Mouse (Mus musculus) forebrain, postnatal 0 days (tissue): ENCODE results near the gene Slco3a1. TPM values are rescaled to one million over a fixed set of nuclear protein-coding genes. Genes with fewer than 3 reads are reported as not detected.

Experiments
- ATAC-seq: fragments of 200-750 bp; cut with Nextera tagmentation; 2 replicates; pipeline ENCODE4 v1.8.0; 2017; ENCODE audit warnings: mild to moderate bottlenecking, moderate library complexity
- DNase-seq: peaks from one replicate; pipeline ENCODE4 v3.0.0-alpha.2; 2015
- H3K27ac ChIP-seq: fragments of 300-500 bp; sonication (generic); 2 replicates; pipeline ENCODE4 v1.5.1; 2014; ENCODE audit warnings: low read depth, mild to moderate bottlenecking, antibody characterized with exemption, low read length, moderate library complexity, mixed read lengths
- H3K27me3 ChIP-seq: fragments of 300-500 bp; sonication (generic); 2 replicates; pipeline ENCODE4 v1.6.1; 2014; ENCODE audit warnings: mild to moderate bottlenecking, low read length, mixed read lengths; ENCODE audit not compliant: insufficient read depth
- H3K36me3 ChIP-seq: fragments of 300-500 bp; sonication (generic); 2 replicates; pipeline ENCODE4 v1.6.1; 2014; ENCODE audit warnings: mild to moderate bottlenecking, moderate library complexity; ENCODE audit not compliant: insufficient read depth
- H3K4me1 ChIP-seq: fragments of 300-500 bp; sonication (generic); 2 replicates; pipeline ENCODE4 v1.6.1; 2014; ENCODE audit warnings: antibody characterized with exemption; ENCODE audit not compliant: insufficient read depth
- H3K4me2 ChIP-seq: fragments of 300-500 bp; sonication (generic); 2 replicates; pipeline ENCODE4 v1.6.1; 2014; ENCODE audit warnings: low read depth, mild to moderate bottlenecking, moderate library complexity
- H3K4me3 ChIP-seq: fragments of 300-500 bp; sonication (generic); 2 replicates; pipeline ENCODE4 v1.5.1; 2014; ENCODE audit warnings: low read depth, low read length, mixed read lengths
- H3K9ac ChIP-seq: fragments of 300-500 bp; sonication (generic); 2 replicates; pipeline ENCODE4 v1.6.1; 2014; ENCODE audit warnings: mild to moderate bottlenecking
- H3K9me3 ChIP-seq: fragments of 300-500 bp; sonication (generic); 2 replicates; pipeline ENCODE4 v1.6.1; 2016; ENCODE audit warnings: low read length
- CTCF ChIP-seq: sonication (generic); IDR thresholded peaks from 2 replicates; pipeline ENCODE4 v1.5.1; 2016; ENCODE audit warnings: antibody characterized with exemption, control low read depth, low read depth
- WGBS: fragments of 180-500 bp; shearing (Covaris S2); extraction: QIAGEN DNeasy Blood & Tissue Kit; methylation state at CpG from one replicate; pipeline ENCODE4 v1.1.7; 2014; 5-methylcytosine and 5-hydroxymethylcytosine counted together
- polyA plus RNA-seq: library from polyadenylated mRNA; unstranded; fragments of >200 nt; fragmentation: Nextera tagmentation; extraction: Ambion mirVana; gene quantifications from 2 replicates; pipeline ENCODE4 v1.2.1, GENCODE M21; 2015
- total RNA-seq: library from RNA; depleted of rRNA; stranded (reverse); fragments of >200 nt; gene quantifications from 2 replicates; pipeline ENCODE4 v1.2.3, GENCODE M21; 2014

Gene Slco3a1
- total and polyA plus RNA-seq, 2 experiments from 2014 or later: 25.2 to 27.8 TPM

DNA sequence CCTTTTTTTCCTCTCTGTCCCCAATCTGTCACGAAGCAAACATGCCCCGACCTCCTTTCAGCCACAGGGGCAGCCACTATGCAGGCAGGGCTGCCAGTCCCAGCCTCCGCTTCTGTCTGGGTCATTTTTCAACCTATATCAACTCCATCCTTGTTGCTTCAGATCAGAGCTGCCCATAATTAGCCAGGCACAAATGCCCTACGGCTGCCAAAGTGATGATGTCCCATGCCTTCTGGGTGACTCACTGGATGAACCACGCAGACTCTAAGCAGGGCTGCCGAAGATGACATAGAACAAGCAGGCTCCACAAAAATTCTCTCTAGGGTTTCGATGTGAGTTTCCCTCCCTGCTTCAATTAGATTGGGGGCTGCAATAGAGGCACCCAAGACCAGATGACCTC is 89.9 kb downstream of the Slco3a1 start:
- WGBS: 85% methylated on average over 7 of the region's 7 CpGs
- no peaks in the 10 kb centered on the region for H3K9me3 ChIP-seq
- DNase-seq (no peak), ATAC-seq (no peak)
- no peak overlapping the region for H3K4me2 ChIP-seq
- H3K9ac ChIP-seq: no peak overlapping the region
- no peaks in the 10 kb centered on the region for H3K4me1 ChIP-seq
- H3K27ac ChIP-seq: no peak overlapping the region
- H3K36me3 ChIP-seq: no peaks in the 10 kb centered on the region
- no peak for TF ChIP-seq CTCF
- H3K4me3 ChIP-seq: no peak overlapping the region
- H3K27me3 ChIP-seq: no peaks in the 10 kb centered on the region

GRCm38 (mm10) chr7:74462451-74462850 is 92.1 kb downstream of the Slco3a1 start:
- ATAC-seq (no peak), DNase-seq (no peak)
- TF ChIP-seq CTCF: no peak
- 32% methylated on average over 4 of the region's 4 CpGs for WGBS
- H3K36me3 ChIP-seq: no peaks in the 10 kb centered on the region
- H3K4me2 ChIP-seq: no peak overlapping the region
- H3K9ac ChIP-seq: no peak overlapping the region
- H3K4me1 ChIP-seq: no peaks in the 10 kb centered on the region
- no peak overlapping the region for H3K27ac ChIP-seq
- no peak overlapping the region for H3K4me3 ChIP-seq
- no peaks in the 10 kb centered on the region for H3K9me3 ChIP-seq
- no peaks in the 10 kb centered on the region for H3K27me3 ChIP-seq

DNA sequence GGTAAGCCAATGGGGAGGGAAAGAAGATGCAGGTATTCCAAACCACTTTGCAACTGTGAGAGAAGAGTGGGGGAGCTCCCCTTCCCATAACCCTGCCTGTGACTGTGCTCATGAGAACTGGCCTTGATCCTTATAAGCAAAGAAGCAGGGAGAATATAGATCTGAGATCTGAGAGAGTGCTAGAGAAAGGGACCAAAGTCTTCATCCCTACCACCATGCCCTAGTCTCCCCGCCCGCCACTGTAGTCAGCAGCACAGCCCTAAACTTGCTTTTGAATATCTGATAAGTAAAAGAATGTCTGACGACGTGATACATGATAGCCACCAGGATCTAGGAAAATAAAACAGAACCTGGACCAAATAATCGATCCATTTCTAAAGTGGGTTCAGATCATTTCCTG is 92.8 kb downstream of the Slco3a1 start:
- no peak for TF ChIP-seq CTCF
- H3K36me3 ChIP-seq: no peaks in the 10 kb centered on the region
- no peak overlapping the region for H3K4me3 ChIP-seq
- no peak for DNase-seq
- no peak for ATAC-seq
- WGBS: 87% methylated on average over 5 of the region's 5 CpGs
- no peaks in the 10 kb centered on the region for H3K9me3 ChIP-seq
- no peaks in the 10 kb centered on the region for H3K27me3 ChIP-seq
- no peak overlapping the region for H3K9ac ChIP-seq
- H3K27ac ChIP-seq: no peak overlapping the region
- no peaks in the 10 kb centered on the region for H3K4me1 ChIP-seq
- no peak overlapping the region for H3K4me2 ChIP-seq

- Histone ChIP-seq H3K27me3 (no peaks in the 10 kb centered on the region), H3K27ac (no peak overlapping the region), H3K9me3 (no peaks in the 10 kb centered on the region), H3K4me2 (no peak overlapping the region), H3K4me3 (no peak overlapping the region), H3K9ac (no peak overlapping the region), H3K36me3 (no peaks in the 10 kb centered on the region), H3K4me1 (no peaks in the 10 kb centered on the region)
- 100% methylated on average over 1 of the region's 1 CpGs for WGBS
- no peak for TF ChIP-seq CTCF
- no peak for DNase-seq
- no peak for ATAC-seq
Measured at GRCm38 (mm10) chr7:74461146-74461545, 93.4 kb downstream of the Slco3a1 start.

DNA sequence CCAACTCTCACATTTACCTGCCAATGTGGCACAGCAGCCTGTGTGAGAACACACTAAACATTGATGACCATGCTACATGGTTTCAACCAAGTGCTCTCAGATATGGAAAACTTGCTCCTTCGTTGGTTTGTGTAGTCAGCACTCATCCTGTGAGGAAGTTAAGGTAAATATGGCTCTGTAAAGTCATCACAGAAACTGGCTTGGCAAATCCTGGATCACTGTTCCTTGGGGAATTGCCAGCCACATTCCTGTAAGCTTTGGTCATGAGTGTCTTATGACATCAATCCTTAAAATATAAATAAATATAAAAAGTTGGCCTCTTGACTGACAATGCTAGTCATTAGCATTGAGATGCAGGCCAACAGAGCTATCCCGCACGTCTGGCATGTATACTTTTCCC is 94.8 kb downstream of the Slco3a1 start:
- no peak for ATAC-seq
- Histone ChIP-seq H3K4me2 (no peak overlapping the region), H3K27me3 (no peaks in the 10 kb centered on the region), H3K36me3 (no peaks in the 10 kb centered on the region), H3K4me3 (no peak overlapping the region), H3K27ac (no peak overlapping the region), H3K4me1 (no peaks in the 10 kb centered on the region), H3K9ac (no peak overlapping the region), H3K9me3 (no peaks in the 10 kb centered on the region)
- DNase-seq: no peak
- WGBS: 83% methylated on average over 3 of the region's 3 CpGs
- no peak for TF ChIP-seq CTCF

GRCm38 (mm10) chr7:74459277-74459676 is 95.3 kb downstream of the Slco3a1 start:
- TF ChIP-seq CTCF: no peak
- ATAC-seq (no peak), DNase-seq (no peak)
- no peak overlapping the region for H3K9ac ChIP-seq
- H3K27me3 ChIP-seq: no peaks in the 10 kb centered on the region
- no peaks in the 10 kb centered on the region for H3K4me1 ChIP-seq
- H3K4me2 ChIP-seq: no peak overlapping the region
- no peaks in the 10 kb centered on the region for H3K9me3 ChIP-seq
- no peak overlapping the region for H3K4me3 ChIP-seq
- no peak overlapping the region for H3K27ac ChIP-seq
- 93% methylated on average over 5 of the region's 5 CpGs for WGBS
- no peaks in the 10 kb centered on the region for H3K36me3 ChIP-seq

- ATAC-seq (no peak), DNase-seq (no peak)
- WGBS: 79% methylated on average over 8 of the region's 8 CpGs
- Histone ChIP-seq H3K4me1 (no peaks in the 10 kb centered on the region), H3K4me3 (no peak overlapping the region), H3K27ac (no peak overlapping the region), H3K27me3 (no peaks in the 10 kb centered on the region), H3K9ac (no peak overlapping the region), H3K4me2 (no peak overlapping the region), H3K9me3 (no peaks in the 10 kb centered on the region), H3K36me3 (no peaks in the 10 kb centered on the region)
- no peak for TF ChIP-seq CTCF
Measured at GRCm38 (mm10) chr7:74458475-74459221, 95.9 kb downstream of the Slco3a1 start.
